Mouse (Mus musculus) ES-E14 (cell line): ENCODE measurements around the gene Tmem131.

Source experiments
- MAFK ChIP-seq: IDR thresholded peaks from 2 replicates; pipeline ENCODE4 v1.6.1; 2014; ENCODE audit warnings: mild to moderate bottlenecking, low read depth, low read length, inconsistent platforms; ENCODE audit not compliant: insufficient read depth
- ZNF384 ChIP-seq: IDR thresholded peaks from 2 replicates; pipeline ENCODE4 v1.6.1; 2012; ENCODE audit warnings: low read depth, low read length, inconsistent platforms

GRCm38 (mm10) chr1:36965831-36966230 is 22.4 kb upstream of the Tmem131 start:
- TF ChIP-seq ZNF384 (no peak), MAFK (no peak)
